Mouse (Mus musculus) megakaryocyte progenitor cell, adult 5-6 weeks (primary cell): ENCODE measurements around the gene Fsd2. TPM values are rescaled to one million over a fixed set of nuclear protein-coding genes. Genes with fewer than 3 reads are reported as not detected.

Experiments used
- ATAC-seq: replicated peaks from 2 replicates; pipeline ENCODE4 v1.8.0; 2016; ENCODE audit warnings: mild to moderate bottlenecking, moderate TSS enrichment, inconsistent platforms; ENCODE audit not compliant: poor library complexity
- total RNA-seq, 2 experiments: library from RNA; stranded (forward) in 1 of 2; stranded (reverse) in 1 of 2; fragments of 157-497, 149-512 nt in 1 of 2; fragments of 200-1000 nt in 1 of 2; gene quantifications; 2 replicates each; pipeline versions ENCODE4 v1.2.3 to v1.2.4; 2015 to 2017

The Fsd2 gene
- total RNA-seq, 2 experiments from 2014 or later: 0.04 to 0.17 TPM

DNA sequence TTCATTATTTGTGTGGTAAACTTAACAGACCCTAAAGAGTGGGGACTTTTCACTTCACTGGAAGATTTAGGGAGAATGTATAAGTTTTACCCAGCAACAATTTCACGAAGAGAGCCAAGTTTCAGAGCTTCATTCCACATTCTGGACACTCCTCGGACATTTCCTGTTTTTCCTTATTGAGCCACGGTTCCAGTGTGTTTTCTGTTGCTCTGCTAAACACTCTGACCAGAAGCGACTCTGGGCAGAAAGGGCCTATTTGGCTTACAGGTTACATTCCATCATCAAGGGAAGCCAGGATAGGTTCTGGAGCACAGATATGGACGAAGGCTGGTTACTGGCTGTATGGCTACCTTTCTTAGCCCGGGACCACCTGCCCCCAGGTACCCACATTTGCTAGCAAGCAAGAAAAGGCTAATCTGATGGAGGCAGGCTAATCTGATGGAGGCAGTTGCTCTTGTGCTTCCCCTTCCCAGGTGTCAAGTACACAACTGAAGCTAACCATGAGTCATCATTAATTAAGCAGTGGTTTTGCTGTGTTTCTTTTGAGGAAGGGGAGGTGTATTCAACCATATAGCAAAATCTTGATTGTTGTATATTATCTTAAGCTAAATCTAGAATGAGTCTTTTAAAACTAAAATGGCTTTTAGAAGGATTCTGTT, 6.0 kb upstream of the Fsd2 start:
- no peak for ATAC-seq

DNA sequence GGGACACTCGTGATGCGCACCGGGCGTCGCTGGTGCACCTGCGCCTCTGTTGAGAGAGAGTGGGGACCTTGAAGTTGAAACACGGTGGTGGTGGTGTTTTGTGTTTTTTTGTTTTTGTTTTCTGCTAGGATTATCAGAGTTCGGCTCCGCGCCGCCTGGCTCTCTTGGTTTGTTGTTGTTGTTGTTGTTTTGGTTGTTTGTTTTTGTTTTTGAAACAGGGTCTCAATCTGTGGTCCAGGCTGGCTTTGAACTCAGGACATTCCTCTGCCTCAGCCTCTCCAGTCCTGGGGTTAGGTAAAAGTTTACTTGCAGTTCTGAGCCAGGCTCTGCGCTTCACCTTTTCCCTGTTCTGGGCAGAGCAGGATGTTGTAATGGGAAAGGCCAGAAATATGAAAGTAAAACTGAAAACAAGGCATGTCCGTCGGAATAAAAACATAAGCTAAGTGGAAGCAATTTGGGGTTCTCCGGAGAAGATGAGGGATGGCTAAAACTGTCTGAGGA, 5.2 kb upstream of the Fsd2 start:
- no peak for ATAC-seq

DNA sequence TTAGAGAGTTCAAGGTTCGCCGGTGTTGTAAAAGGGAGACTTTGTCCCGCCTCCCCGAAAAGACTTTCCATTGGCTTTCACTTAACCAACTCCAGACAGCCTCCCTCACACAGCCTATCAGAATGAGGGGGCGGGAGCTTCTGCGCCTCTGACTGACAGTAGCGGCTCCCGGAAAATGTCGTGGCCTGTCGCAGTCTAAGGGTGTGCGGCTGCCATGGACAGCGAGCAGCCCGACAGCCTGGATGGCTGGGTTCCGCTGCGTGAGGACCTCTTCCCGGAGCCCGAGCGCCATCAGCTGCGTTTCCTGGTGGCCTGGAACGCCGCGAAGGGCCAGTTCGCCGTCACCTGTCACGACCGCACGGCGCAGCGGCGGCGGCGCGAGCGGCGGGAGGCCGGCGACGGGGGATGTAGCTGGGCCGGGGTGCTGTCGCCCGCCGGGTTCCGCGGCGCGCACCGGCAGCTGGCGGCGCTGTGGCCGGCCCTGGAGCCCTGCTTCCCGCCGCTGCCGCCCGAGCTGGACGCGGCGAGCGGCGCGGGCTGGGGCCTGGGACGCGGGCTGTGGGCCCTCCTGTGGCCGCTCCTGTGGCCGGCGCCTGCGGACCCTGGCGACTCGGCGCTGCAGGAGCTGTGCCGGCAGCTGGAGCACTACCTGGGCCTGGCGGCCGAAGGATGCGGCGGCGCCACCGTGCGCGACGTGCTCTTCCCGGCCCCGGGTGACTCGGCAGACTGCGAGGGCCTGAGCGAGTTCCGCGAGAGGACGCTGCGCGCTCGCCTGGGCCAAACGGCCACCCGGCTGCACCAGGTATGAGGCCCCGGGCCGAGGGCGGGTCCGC, 4.6 kb upstream of the Fsd2 start, which contains the start of gene Whamm:
Whamm (plus strand) TSS at position 159 of the 833 bp plus-strand sequence.
- peak; percentile 93 for ATAC-seq

DNA sequence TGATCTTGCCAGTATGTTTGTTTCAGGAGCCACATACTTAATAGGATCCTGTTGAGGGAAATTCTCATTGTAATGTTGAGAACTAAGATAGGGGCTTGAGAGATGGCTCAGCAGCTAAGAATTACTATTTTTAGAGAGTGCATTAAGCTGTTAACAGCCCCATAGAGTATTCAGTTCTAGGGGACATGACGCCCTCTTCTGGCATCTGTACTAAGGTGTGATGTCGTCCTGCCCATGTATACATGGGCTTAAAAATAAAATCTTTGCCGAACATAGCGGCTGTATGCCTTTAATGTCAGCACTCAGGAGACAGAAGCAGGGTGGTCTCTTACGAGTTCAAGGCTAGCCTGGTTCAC, 4.0 kb upstream of the Fsd2 start:
- ATAC-seq: peak; percentile 18; the same call in 1 of the 2 replicates

DNA sequence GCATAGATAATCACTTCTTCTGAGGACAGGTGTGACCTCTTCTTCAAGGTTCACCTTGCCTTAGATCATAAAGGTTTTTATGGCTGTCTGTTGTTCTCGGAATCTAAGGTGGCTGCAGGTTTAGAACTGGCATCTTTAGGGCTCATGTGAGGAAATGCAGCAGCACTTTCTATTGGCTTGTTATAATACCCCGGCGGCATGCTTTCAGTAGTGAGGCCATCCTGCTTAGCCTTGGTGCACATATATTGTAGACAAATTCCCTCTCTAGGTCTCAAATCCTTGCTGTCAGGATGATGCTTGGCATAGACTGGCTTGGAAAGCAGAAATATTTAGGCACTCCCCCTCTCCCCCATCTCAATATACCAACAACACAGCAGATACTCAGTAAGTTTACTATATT, 3.5 kb upstream of the Fsd2 start:
- no peak for ATAC-seq

DNA sequence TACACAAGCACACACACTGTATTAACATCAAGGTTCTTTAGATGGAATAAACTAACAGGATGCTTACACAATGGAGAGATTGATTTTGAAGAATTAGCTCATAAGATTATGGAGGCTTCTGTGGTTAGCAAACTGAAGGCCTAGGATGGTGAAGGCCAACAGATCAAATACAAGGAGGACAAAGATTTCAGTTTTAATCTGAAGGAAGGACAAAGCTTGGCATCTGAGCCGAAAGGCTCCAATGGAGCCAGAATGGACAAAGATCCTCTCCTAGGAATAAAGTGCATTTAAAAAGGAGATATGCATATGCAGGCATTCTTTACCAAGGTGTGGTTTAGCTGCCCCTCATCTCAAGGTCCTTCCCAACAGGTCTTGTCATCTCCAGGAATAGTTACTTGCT, 3.1 kb upstream of the Fsd2 start:
- ATAC-seq: no peak

DNA sequence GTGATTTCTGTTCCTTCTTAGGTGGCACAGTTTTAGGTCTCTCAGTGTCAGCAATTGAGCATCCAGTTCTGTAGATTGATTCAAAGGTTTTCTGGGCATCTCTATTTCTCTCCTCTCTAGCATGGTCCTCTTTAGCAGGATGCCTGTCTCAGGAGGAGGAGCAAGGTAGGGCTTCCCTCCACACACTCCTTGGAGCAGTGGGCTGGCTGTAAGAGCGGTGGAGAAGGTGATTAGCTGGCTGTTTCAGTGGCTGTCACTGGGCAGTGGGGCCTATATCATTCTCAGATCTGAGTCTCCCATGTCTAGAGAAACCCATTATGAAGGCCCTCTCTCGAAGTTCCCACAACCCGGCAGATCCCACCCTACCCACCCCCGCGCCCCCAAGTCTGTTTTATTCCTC, 652 bp upstream of the Fsd2 start:
- ATAC-seq: no peak

DNA sequence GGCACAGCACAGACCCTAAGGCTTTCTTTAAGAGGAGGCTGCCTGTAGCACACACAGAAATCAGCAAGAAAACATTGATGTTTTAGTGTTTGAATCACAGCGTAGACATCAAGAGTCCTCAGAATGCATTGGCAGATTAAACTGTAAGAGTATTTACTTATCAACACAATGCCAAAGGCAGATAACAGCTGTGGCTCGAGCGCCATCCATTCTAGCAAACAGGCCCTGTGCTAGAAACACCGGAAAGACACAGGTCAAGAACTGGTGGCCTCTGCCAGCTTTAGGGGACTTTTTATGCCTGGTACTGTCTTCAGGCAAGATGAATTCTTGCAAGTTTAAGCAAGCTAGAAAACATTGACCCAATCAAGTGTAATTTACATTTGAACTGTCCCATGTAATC, 412 bp downstream of the Fsd2 start:
- ATAC-seq: no peak

DNA sequence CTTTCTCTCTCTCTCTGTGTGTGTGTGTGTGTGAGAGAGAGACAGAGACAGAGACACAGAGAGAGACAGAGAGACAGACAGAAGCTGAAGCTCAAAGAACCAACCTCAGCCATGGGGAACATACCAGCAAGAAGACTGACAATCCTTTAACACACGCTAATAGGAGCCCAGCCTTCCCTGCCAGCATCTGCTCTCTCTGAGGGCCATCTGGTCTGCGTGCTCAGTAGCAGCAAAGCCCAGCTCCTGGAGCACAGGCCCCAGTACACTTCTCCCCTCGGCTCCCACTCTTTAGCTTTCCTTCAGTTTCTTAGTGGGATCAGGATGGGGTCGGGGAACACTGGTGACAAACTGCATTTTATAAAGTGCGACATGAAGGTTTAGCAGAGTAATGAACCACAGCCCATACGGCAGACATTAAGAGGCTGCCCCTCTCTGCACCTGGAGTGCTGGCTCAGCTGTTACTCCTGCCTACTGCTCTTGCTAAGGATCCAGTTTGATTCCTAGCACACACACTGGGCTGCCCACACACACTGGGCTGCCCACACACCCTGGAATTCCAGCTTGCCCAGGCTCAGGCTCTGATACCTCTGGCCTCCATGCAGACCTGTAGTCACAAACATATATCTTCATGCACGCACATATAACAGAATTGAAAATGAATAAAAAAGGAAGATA, 1.2 kb downstream of the Fsd2 start:
- ATAC-seq: no peak

DNA sequence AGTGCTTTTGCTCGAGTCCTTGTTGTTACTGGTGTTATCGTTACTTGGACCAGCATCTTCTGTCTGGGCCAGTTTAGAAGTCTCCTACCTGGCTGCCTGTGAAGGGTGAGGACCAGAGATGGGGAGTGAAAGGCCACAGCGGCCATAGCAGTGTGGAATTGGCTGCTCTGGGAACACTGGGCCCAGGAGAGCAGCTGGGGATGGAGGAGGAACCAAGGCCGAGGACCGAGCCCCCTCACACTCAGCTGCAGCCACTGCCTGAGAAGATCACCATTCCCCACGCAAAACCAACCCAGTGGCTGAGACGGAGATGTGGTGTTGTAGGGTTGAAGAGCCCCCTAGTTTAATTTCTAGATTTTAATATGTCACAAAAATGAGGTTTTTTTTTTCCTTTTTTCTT, 2.0 kb downstream of the Fsd2 start:
- ATAC-seq: no peak

DNA sequence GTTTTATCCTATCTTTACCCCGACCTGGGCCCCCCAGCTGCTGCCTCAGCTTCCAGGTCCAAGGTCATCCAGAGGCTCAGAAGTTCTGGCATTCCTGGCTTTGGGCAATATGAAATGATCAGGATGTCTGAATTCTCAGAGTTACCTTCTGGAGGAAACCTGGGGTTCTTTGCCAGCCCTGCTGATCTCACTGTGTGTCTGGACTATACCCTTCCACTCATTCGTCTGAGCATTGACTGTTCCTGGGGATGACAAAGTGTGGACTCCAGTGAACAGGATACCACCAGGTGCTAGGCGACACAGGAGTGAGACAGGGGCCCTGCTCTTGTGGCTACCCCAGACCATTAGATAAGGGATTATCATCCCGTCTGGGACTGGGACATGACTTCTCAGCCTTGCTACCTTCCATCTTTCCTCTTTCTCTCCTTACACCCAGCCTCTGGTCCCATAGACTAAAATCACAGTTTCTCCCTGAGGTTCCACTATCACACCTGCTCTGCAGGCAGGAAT, 3.2 kb downstream of the Fsd2 start:
- ATAC-seq: no peak

DNA sequence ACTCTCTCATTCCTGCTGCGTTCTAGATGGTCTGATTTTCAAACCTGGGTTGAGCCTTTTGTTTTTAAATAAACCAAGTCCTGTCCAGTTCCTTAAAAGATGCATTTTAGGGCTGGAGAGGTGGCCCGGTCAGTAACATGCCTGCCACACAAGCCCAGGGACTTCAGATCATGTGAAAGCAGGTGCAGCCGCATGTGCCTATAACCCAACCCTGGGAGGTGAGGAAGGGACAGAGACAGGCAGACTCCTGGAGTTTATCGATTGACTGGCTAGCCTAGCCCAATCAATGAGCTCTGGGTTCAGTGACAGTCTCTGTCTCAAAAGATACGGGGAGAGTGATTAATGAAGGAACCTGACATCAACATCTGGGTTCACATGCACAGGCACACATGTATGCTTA, 5.5 kb downstream of the Fsd2 start:
- ATAC-seq: no peak

DNA sequence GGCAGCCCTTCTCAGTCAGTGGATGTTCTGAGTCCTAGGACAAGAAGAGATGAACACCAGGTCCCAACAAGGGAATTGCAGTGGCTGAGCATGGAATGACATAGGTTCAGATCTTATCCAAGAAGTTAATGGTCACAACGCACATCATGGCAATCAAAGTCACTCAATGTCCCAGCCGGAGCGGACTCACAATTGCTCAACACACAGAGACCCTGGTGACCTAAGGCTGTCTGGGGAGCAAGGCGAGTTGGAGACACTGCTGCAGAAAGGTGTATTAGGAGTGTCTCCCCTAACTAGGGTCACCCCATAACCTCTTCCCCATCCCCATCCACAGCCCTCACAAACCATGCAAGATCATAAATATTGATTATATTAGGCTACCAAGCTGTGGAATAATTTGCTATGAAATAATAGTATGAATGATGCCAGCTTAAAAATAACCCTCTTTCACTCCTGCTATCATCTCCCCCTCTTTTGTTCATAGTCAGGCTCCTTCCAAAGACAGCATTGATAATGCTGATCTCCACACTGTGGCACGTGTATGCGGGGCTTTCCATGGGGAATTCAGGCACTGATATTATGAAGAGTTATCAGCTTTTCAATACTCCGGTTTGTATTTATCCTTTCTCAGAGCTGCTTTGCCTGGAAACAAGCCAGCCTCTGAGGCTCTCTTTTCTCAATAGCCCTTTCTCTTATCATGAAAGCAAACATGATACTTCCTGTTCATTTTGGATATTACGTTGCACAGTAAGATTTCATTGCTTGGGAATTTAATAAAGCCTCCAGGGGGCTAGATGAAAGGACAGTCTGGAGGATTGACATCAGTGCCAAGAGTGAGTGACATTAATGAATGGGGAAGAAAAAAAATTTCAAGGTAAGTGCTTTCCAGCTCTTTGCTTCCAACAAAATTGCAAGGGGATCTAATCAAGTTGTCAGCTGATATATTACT, 6.4 kb downstream of the Fsd2 start:
- no peak for ATAC-seq

DNA sequence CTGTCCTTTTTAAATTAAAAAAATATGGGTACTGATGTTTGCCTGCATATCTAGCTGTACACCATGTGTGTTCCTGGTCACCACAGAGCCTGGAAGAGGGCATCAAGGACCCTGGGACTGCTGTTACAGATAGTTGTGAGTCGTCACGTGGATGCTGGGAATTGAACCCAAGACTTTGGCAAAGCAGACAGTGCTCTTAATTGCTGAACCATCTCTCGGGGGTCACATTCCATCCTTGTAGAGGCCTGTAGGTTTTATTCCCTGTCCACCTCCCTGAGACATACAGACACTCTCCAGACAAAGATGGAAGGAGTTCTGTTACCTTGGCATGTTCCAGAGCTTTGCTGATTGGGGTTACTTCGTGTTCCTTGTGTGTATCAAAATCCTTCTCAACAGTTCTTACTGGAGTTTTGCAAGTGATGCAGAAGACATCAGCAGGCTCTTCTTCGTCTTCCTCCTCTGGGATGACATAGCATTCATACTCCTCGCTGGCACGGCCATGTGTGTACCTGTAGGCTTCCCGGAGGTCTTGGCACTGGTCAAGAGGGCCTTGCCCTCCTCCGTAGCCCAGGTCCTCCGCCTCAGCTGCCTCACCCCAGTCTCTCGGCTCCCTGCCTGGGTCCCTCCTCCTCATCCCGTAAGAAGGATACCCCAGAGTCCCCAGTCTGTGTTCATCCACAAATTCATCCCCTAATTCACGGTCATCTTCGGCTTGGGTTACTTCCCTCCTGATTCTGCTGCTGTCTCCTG, 7.3 kb downstream of the Fsd2 start:
- no peak for ATAC-seq

DNA sequence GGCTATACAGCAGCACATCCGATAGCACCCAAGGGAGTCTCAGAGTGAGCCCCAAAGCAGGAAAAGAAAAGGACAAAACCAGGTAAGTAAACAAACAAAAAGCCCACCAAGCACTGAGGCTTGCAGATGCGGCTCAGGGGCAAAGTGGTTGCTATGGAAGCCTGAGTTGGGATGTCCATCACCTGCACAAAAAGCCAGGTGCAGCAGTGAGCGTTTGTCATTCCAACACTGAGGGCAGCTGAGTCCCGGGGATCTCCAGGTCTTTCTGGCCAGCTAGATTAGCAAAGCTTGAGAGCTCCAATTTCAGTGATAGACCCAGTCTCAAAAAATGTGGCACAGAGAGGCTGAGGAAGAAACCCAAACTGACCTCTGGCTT, 8.8 kb downstream of the Fsd2 start:
- no peak for ATAC-seq

DNA sequence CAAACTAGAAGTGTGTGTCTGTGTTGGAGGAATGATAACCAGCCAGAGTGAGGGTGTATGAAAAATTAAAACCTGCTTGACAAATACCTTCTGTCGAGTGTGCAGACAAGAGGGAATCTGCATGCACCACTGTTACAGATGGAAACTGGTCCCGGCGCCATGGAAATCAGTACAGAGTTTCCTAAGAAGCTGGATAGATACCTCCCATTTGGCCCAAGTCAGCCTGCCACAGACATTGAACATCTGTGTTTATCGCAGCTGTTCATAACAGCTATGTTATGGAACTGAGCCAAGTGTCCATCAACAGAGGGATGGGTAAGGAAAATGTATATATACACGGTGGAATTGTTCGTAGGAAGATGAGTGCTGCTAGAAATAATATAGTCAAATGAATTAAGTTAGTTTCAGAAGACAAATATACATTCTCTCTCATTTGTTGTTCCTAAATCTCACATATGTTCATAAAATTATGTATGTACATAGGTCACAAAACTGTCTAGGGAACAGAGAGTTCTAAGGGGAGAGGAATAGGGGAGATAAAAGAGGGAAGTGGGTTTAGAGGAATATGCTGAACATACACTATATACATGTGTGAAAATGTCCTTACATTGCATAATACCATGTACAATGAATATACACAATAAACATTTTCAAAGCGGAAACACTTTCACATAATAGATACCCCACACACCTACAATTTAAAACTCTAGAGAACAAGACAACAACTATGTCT, 9.3 kb downstream of the Fsd2 start:
- no peak for ATAC-seq

DNA sequence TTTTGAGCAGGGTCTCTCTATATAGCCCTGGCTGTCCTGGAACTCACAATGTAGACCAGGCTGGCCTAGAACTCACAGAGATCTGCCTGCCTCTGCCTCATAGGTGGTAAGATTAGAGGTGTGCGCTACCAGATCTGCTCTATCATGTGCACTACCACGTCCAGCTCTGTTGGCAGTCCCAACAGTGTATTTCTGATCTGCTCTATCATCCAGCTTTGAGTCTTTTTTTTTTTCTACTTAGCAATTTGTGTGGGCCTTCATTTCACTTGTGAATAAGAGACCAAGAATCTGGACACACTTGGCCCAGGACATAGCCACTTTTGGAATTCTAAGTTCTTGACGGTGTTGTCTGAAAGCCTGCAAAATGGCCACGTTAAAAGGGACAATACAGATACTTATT, 9.9 kb downstream of the Fsd2 start:
- ATAC-seq: no peak

DNA sequence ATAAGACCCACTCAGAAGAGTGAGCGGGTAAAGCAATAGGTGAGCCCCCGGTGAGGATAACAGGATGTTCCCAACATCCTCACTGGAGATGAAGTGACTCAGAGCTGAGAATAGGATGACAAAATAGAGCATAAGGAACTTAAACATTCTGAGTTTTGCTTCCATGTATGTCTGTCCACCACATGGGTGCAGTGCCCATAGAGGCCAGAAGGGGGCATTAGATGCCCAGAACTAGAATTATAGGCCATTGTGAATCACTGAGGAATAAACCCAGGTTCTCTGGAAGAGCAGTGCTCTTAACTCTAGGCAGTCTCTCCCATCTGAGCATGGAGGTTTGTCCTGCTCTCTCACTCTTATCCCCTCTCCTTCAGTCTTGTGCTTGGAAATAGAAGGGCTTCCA, 12.4 kb downstream of the Fsd2 start:
- peak; percentile 81 for ATAC-seq

DNA sequence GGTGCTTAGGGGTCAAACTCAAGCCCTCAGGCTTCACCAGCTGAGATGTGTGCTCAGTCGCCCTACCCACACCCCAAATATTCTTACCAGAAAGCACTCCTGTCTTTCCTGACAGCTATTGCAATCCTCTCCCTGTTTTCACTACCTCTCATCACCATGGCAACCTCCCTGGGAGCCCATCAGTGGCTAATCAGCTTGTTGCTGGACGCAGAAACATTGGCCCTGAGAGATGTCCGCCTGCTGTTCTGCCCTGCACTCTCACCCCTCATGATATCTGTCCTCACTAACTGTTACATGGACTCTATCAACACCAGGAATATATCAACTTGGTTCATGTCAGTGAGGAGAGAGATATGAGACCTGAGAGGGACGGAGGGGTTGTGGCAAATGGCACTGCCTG, 13.2 kb downstream of the Fsd2 start:
- no peak for ATAC-seq
